Mouse (Mus musculus) MEL (cell line): Measurements from ENCODE around the gene Snd1.

Source experiments
- CTCF ChIP-seq, 3 experiments: IDR thresholded peaks in 2 of 3; conservative IDR thresholded peaks in 1 of 3; 2 replicates each; pipeline ENCODE4 v1.5.1; 2011 to 2012; ENCODE audit warnings: low read length in 3 of 3, low read depth in 2 of 3, mild to moderate bottlenecking in 2 of 3, improper control_type of control experiment in 1 of 3, inconsistent platforms in 1 of 3, mixed read lengths in 1 of 3, moderate library complexity in 1 of 3; ENCODE audit not compliant: control insufficient read depth in 1 of 3, insufficient read depth in 1 of 3, poor library complexity in 1 of 3, severe bottlenecking in 1 of 3
- EP300 ChIP-seq, 2 experiments: IDR thresholded peaks; 2 replicates each; pipeline ENCODE4 v1.6.1; 2011; ENCODE audit warnings: improper control_type of control experiment in 2 of 2, low read length in 2 of 2, low read depth in 1 of 2, mild to moderate bottlenecking in 1 of 2
- KAT2A ChIP-seq: conservative IDR thresholded peaks from 2 replicates; pipeline ENCODE4 v1.6.1; 2012; ENCODE audit warnings: low read depth, low read length, improper control_type of control experiment, inconsistent platforms
- NRF1 ChIP-seq: IDR thresholded peaks from 2 replicates; pipeline ENCODE4 v1.6.1; 2014; ENCODE audit warnings: low read depth, mild to moderate bottlenecking, inconsistent platforms, low read length, improper control_type of control experiment, moderate library complexity; ENCODE audit not compliant: poor library complexity, insufficient read depth, severe bottlenecking
- POLR2AphosphoS5 ChIP-seq: IDR thresholded peaks from 2 replicates; pipeline ENCODE4 v1.6.1; 2012; ENCODE audit warnings: low read depth, borderline replicate concordance, mild to moderate bottlenecking, inconsistent platforms, low read length, moderate library complexity, mixed read lengths
- ZC3H11A ChIP-seq: IDR thresholded peaks from 2 replicates; pipeline ENCODE4 v1.6.1; 2012; ENCODE audit warnings: low read depth, mild to moderate bottlenecking, inconsistent platforms, low read length, improper control_type of control experiment
- ZNF384 ChIP-seq: IDR thresholded peaks from 2 replicates; pipeline ENCODE4 v1.6.1; 2012; ENCODE audit warnings: low read depth, mild to moderate bottlenecking, inconsistent platforms, low read length, improper control_type of control experiment

DNA sequence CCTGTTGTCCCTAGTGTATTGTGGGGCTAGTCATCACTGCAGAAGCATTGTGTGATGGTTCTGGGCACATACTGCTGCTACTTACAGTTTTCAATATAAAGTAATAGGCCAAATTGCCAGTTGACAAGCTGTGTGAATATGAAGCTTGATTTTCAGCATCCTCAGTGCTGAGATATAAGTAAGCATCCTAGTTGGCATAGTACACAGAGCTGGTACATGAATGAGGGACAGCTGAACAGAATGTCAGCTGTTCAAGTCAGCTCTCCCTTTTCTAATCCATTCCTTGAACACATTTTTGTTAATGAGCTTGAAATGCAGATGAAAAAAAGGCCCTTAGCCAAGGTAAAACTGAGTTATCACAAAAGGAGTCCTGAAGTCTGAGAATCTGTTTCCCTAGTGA is 217.7 kb downstream of the Snd1 start:
- TF ChIP-seq CTCF (IDR thresholded peaks at IDR 0.05 in 2 of 3, conservative IDR thresholded peaks at IDR 0.05 in 1 of 3; ENCODE audit: control insufficient read depth in 1 of 3, insufficient read depth in 1 of 3, low read depth in 2 of 3, low read length in 3 of 3, poor library complexity in 1 of 3, severe bottlenecking in 1 of 3): no peak
- no peak for TF ChIP-seq ZC3H11A
- TF ChIP-seq EP300 (IDR thresholded peaks at IDR 0.05; ENCODE audit: low read depth in 1 of 2, low read length in 2 of 2): no peak
- no peak for TF ChIP-seq ZNF384
- no peak for TF ChIP-seq POLR2AphosphoS5
- no peak for TF ChIP-seq NRF1
- no peak for TF ChIP-seq KAT2A
